Mouse (Mus musculus) hindbrain, embryonic 13.5 days (tissue): ENCODE data around the gene Klf9. TPM values are rescaled to one million over a fixed set of nuclear protein-coding genes. Genes with fewer than 3 reads are reported as not detected.

Experiments used
- ATAC-seq: fragments of 200-750 bp; cut with Nextera tagmentation; 2 replicates; pipeline ENCODE4 v1.8.0; 2017; ENCODE audit warnings: moderate TSS enrichment; ENCODE audit not compliant: low FRiP score
- H3K27ac ChIP-seq: fragments of 300-500 bp; sonication (generic); 2 replicates; pipeline ENCODE4 v1.5.1; 2015; ENCODE audit warnings: inconsistent platforms, mild to moderate bottlenecking, moderate library complexity
- H3K27me3 ChIP-seq: fragments of 300-500 bp; sonication (generic); 2 replicates; pipeline ENCODE4 v1.6.1; 2015; ENCODE audit warnings: mild to moderate bottlenecking, inconsistent platforms
- H3K36me3 ChIP-seq: fragments of 300-500 bp; sonication (generic); 2 replicates; pipeline ENCODE4 v1.6.1; 2015; ENCODE audit warnings: mild to moderate bottlenecking, inconsistent platforms
- H3K4me1 ChIP-seq: fragments of 300-500 bp; sonication (generic); replicated peaks from 2 replicates; pipeline ENCODE4 v1.6.1; 2015; ENCODE audit warnings: inconsistent platforms
- H3K4me2 ChIP-seq: fragments of 300-500 bp; sonication (generic); 2 replicates; pipeline ENCODE4 v1.6.1; 2015; ENCODE audit warnings: inconsistent platforms, mild to moderate bottlenecking, moderate library complexity
- H3K4me3 ChIP-seq: fragments of 300-500 bp; sonication (generic); 2 replicates; pipeline ENCODE4 v1.5.1; 2015; ENCODE audit warnings: mild to moderate bottlenecking, inconsistent platforms
- H3K9ac ChIP-seq: fragments of 300-500 bp; sonication (generic); 2 replicates; pipeline ENCODE4 v1.6.1; 2015; ENCODE audit warnings: mild to moderate bottlenecking, inconsistent platforms
- H3K9me3 ChIP-seq: fragments of 300-500 bp; sonication (generic); 2 replicates; pipeline ENCODE4 v1.6.1; 2016; ENCODE audit warnings: inconsistent platforms
- WGBS: fragments of 180-500 bp; shearing (Covaris S2); methylation state at CpG from one replicate; pipeline ENCODE4 v1.1.7; 2015; 5-methylcytosine and 5-hydroxymethylcytosine counted together
- polyA plus RNA-seq: library from polyadenylated mRNA; unstranded; fragments of >200 nt; fragmentation: Nextera tagmentation; extraction: Ambion mirVana; gene quantifications from 2 replicates; pipeline ENCODE4 v1.2.1, GENCODE M21; 2015

The Klf9 gene
- polyA plus RNA-seq, 1 experiment from 2014 or later = 1.8 TPM

- Histone ChIP-seq H3K27me3 (peaks cover 68% of the 10 kb centered on the region), H3K27ac (no peak overlapping the region), H3K36me3 (no peaks in the 10 kb centered on the region), H3K4me2 (peak overlapping the region; percentile 93), H3K4me1 (peaks cover 37% of the 10 kb centered on the region), H3K4me3 (peak overlapping the region; percentile 43; the same call in 1 of the 2 replicates), H3K9me3 (no peaks in the 10 kb centered on the region), H3K9ac (no peak overlapping the region)
- WGBS = 5% methylated on average over 9 of the region's 9 CpGs
- 0 out of 2 replicates have a peak, but pooled peaks have one; percentile 8 for ATAC-seq
These were observed 7.5 kb upstream of the Klf9 start for GRCm38 (mm10) chr19:23133427-23134094.

GRCm38 (mm10) chr19:23134095-23134440 is 7.0 kb upstream of the Klf9 start:
- Histone ChIP-seq H3K9me3 (no peaks in the 10 kb centered on the region), H3K27ac (no peak overlapping the region), H3K9ac (no peak overlapping the region), H3K4me2 (peak overlapping the region; percentile 93), H3K27me3 (peaks cover 68% of the 10 kb centered on the region), H3K36me3 (no peaks in the 10 kb centered on the region), H3K4me3 (peak overlapping the region; percentile 43), H3K4me1 (peaks cover 37% of the 10 kb centered on the region)
- 1% methylated on average over 14 of the region's 14 CpGs for WGBS
- peak; percentile 17; the same call in 1 of the 2 replicates for ATAC-seq

GRCm38 (mm10) chr19:23134441-23135301 is 6.4 kb upstream of the Klf9 start:
- H3K4me2 ChIP-seq = peak overlapping the region; percentile 93
- H3K27ac ChIP-seq = no peak overlapping the region
- peaks cover 72% of the 10 kb centered on the region for H3K27me3 ChIP-seq
- peak; percentile 38 for ATAC-seq
- peak overlapping the region; percentile 43 for H3K4me3 ChIP-seq
- WGBS = 1% methylated on average over 47 of the region's 47 CpGs
- H3K9ac ChIP-seq = peak overlapping the region; percentile 62
- H3K9me3 ChIP-seq = no peaks in the 10 kb centered on the region
- H3K4me1 ChIP-seq = peaks cover 37% of the 10 kb centered on the region
- no peaks in the 10 kb centered on the region for H3K36me3 ChIP-seq

- Histone ChIP-seq H3K36me3 (no peaks in the 10 kb centered on the region), H3K4me1 (peaks cover 37% of the 10 kb centered on the region), H3K9ac (peak overlapping the region; percentile 62), H3K9me3 (no peaks in the 10 kb centered on the region), H3K27me3 (peaks cover 79% of the 10 kb centered on the region), H3K4me2 (peak overlapping the region; percentile 93), H3K4me3 (peak overlapping the region; percentile 43), H3K27ac (no peak overlapping the region)
- peak; percentile 37 for ATAC-seq
- WGBS = 1% methylated on average over 55 of the region's 55 CpGs
These were observed 5.5 kb upstream of the Klf9 start for GRCm38 (mm10) chr19:23135349-23136201.

- H3K9me3 ChIP-seq = no peaks in the 10 kb centered on the region
- H3K36me3 ChIP-seq = no peaks in the 10 kb centered on the region
- H3K4me1 ChIP-seq = peaks cover 41% of the 10 kb centered on the region
- peak overlapping the region; percentile 62 for H3K9ac ChIP-seq
- H3K4me2 ChIP-seq = peak overlapping the region; percentile 93
- 2% methylated on average over 27 of the region's 27 CpGs for WGBS
- H3K27me3 ChIP-seq = peaks cover 79% of the 10 kb centered on the region
- H3K27ac ChIP-seq = no peak overlapping the region
- no peak; the same call in 1 of the 2 replicates for ATAC-seq
- H3K4me3 ChIP-seq = peak overlapping the region; percentile 43
These were observed 4.7 kb upstream of the Klf9 start for GRCm38 (mm10) chr19:23136202-23136850.

- no peak overlapping the region for H3K9ac ChIP-seq
- no peaks in the 10 kb centered on the region for H3K36me3 ChIP-seq
- H3K27me3 ChIP-seq = peaks cover 79% of the 10 kb centered on the region
- no peaks in the 10 kb centered on the region for H3K9me3 ChIP-seq
- no peak overlapping the region for H3K4me3 ChIP-seq
- no peak overlapping the region for H3K4me2 ChIP-seq
- WGBS = 70% methylated on average over 2 of the region's 2 CpGs
- peaks cover 51% of the 10 kb centered on the region for H3K4me1 ChIP-seq
- no peak for ATAC-seq
- H3K27ac ChIP-seq = no peak overlapping the region
These were observed 3.7 kb upstream of the Klf9 start for GRCm38 (mm10) chr19:23137295-23137694.

GRCm38 (mm10) chr19:23139756-23140470 is 1.1 kb upstream of the Klf9 start:
- H3K27me3 ChIP-seq = peaks cover 75% of the 10 kb centered on the region
- H3K9me3 ChIP-seq = no peaks in the 10 kb centered on the region
- peak overlapping the region; percentile 63 for H3K4me3 ChIP-seq
- 49% methylated on average over 12 of the region's 12 CpGs for WGBS
- no peak for ATAC-seq
- H3K9ac ChIP-seq = no peak overlapping the region
- H3K4me2 ChIP-seq = peak overlapping the region; percentile 98
- H3K36me3 ChIP-seq = no peaks in the 10 kb centered on the region
- H3K27ac ChIP-seq = no peak overlapping the region
- H3K4me1 ChIP-seq = peaks cover 38% of the 10 kb centered on the region

- Histone ChIP-seq H3K9me3 (no peaks in the 10 kb centered on the region), H3K4me2 (peak overlapping the region; percentile 98), H3K4me3 (peak overlapping the region; percentile 63), H3K4me1 (peaks cover 21% of the 10 kb centered on the region), H3K9ac (peak overlapping the region; percentile 73), H3K27ac (peak overlapping the region; percentile 62), H3K27me3 (peaks cover 60% of the 10 kb centered on the region), H3K36me3 (no peaks in the 10 kb centered on the region)
- peak; percentile 27 for ATAC-seq
- under 1% methylated on average over 64 of the region's 94 CpGs for WGBS
These were observed 610 bp downstream of the Klf9 start for GRCm38 (mm10) chr19:23141391-23142281.

GRCm38 (mm10) chr19:23142427-23143073 is 1.5 kb downstream of the Klf9 start:
- Histone ChIP-seq H3K4me3 (peak overlapping the region; percentile 63), H3K4me1 (peaks cover 20% of the 10 kb centered on the region), H3K36me3 (no peaks in the 10 kb centered on the region), H3K4me2 (peak overlapping the region; percentile 98), H3K9ac (peak overlapping the region; percentile 73; the same call in 1 of the 2 replicates), H3K9me3 (no peaks in the 10 kb centered on the region), H3K27ac (no peak overlapping the region), H3K27me3 (peaks cover 51% of the 10 kb centered on the region)
- no peak for ATAC-seq
- WGBS = 3% methylated on average over 28 of the region's 28 CpGs

- Histone ChIP-seq H3K9me3 (no peaks in the 10 kb centered on the region), H3K36me3 (no peaks in the 10 kb centered on the region), H3K27me3 (peaks cover 47% of the 10 kb centered on the region), H3K4me1 (peaks cover 20% of the 10 kb centered on the region), H3K27ac (no peak overlapping the region), H3K4me2 (peak overlapping the region; percentile 98), H3K4me3 (peak overlapping the region; percentile 63; the same call in 1 of the 2 replicates), H3K9ac (no peak overlapping the region)
- 60% methylated on average over 7 of the region's 7 CpGs for WGBS
- no peak for ATAC-seq
These were observed 2.0 kb downstream of the Klf9 start for GRCm38 (mm10) chr19:23143074-23143445.
